Mouse (Mus musculus) forebrain, embryonic 15.5 days (tissue): ENCODE measurements around the gene Hmga1b. TPM values are rescaled to one million over a fixed set of nuclear protein-coding genes. Genes with fewer than 3 reads are reported as not detected.

ENCODE experiments used
- polyA plus RNA-seq: library from polyadenylated mRNA; unstranded; fragments of >200 nt; fragmentation: Nextera tagmentation; extraction: Ambion mirVana; gene quantifications from 2 replicates; pipeline ENCODE4 v1.2.1, GENCODE M21; 2015

The Hmga1b gene
- polyA plus RNA-seq, 1 experiment from 2014 or later, result 2.4 TPM

Other genes starting within 250 kb of the Hmga1b start
- 0.09 TPM in 2 replicates for gene Gcgr, start 232.1 kb upstream of the Hmga1b start, polyA plus RNA-seq
- gene Mcrip1, start 213.1 kb upstream of the Hmga1b start, polyA plus RNA-seq, result 242 and 245 TPM in 2 replicates
- 0.23 TPM in 1 of 2 replicates, not detected in the other for gene Ppp1r27, start 211.7 kb upstream of the Hmga1b start, polyA plus RNA-seq
- 234 and 239 TPM in 2 replicates for gene P4hb, start 189.5 kb upstream of the Hmga1b start, polyA plus RNA-seq
- gene Arhgdia, start 181.2 kb upstream of the Hmga1b start, polyA plus RNA-seq, result 464 TPM in 2 replicates
- gene Alyref, start 164.4 kb upstream of the Hmga1b start, polyA plus RNA-seq, result 372 and 388 TPM in 2 replicates
- gene Anapc11, start 164.4 kb upstream of the Hmga1b start, polyA plus RNA-seq, result 199 and 205 TPM in 2 replicates
- gene Npb, start 154.3 kb upstream of the Hmga1b start, polyA plus RNA-seq, result 0.51 and 0.65 TPM in 2 replicates
- gene Pcyt2, start 144.9 kb upstream of the Hmga1b start, polyA plus RNA-seq, result 167 and 174 TPM in 2 replicates
- 51.4 and 53.1 TPM in 2 replicates for gene Sirt7, start 137.6 kb upstream of the Hmga1b start, polyA plus RNA-seq
- gene Mafg, start 129.2 kb upstream of the Hmga1b start, polyA plus RNA-seq, result 42.1 and 44.1 TPM in 2 replicates
- gene Pycr1, start 119.0 kb upstream of the Hmga1b start, polyA plus RNA-seq, result 30.9 and 35.3 TPM in 2 replicates
- gene Myadml2, start 114.6 kb upstream of the Hmga1b start, polyA plus RNA-seq, result 0.47 TPM in 1 of 2 replicates, not detected in the other
- 0.46 and 1.1 TPM in 2 replicates for gene Notum, start 101.6 kb upstream of the Hmga1b start, polyA plus RNA-seq
- gene Aspscr1, start 89.8 kb upstream of the Hmga1b start, polyA plus RNA-seq, result 144 and 154 TPM in 2 replicates
- 97.9 and 103 TPM in 2 replicates for gene Cenpx, start 49.1 kb upstream of the Hmga1b start, polyA plus RNA-seq
- gene Lrrc45, start 48.9 kb upstream of the Hmga1b start, polyA plus RNA-seq, result 94.1 and 94.8 TPM in 2 replicates
- gene Rac3, start 41.3 kb upstream of the Hmga1b start, polyA plus RNA-seq, result 245 and 251 TPM in 2 replicates
- 9.0 and 9.3 TPM in 2 replicates for gene Dcxr, start 35.5 kb upstream of the Hmga1b start, polyA plus RNA-seq
- gene Cbr2, start 30.7 kb upstream of the Hmga1b start, polyA plus RNA-seq, result 0.64 and 0.69 TPM in 2 replicates
- gene Rfng, start 21.4 kb downstream of the Hmga1b start, polyA plus RNA-seq, result 88.5 and 94.5 TPM in 2 replicates
- gene Gps1, start 21.5 kb downstream of the Hmga1b start, polyA plus RNA-seq, result 276 and 287 TPM in 2 replicates
- gene Dus1l, start 33.6 kb downstream of the Hmga1b start, polyA plus RNA-seq, result 50.0 and 50.1 TPM in 2 replicates
- 78.3 and 80.6 TPM in 2 replicates for gene Fasn, start 61.8 kb downstream of the Hmga1b start, polyA plus RNA-seq
- 6.7 and 7.0 TPM in 2 replicates for gene Ccdc57, start 170.1 kb downstream of the Hmga1b start, polyA plus RNA-seq
- gene Slc16a3, start 185.7 kb downstream of the Hmga1b start, polyA plus RNA-seq, result 9.1 and 9.6 TPM in 2 replicates
- gene Csnk1d, start 228.5 kb downstream of the Hmga1b start, polyA plus RNA-seq, result 145 and 157 TPM in 2 replicates